Mouse (Mus musculus): ENCODE results near the gene Vav2.

- peak; percentile 93 for TF ChIP-seq CTCF (IDR thresholded peaks at IDR 0.05; ENCODE audit: low read depth)
- no peak for TF ChIP-seq EP300 (IDR thresholded peaks at IDR 0.05; ENCODE audit: low read depth)
Measured at GRCm38 (mm10) chr2:27237342-27237741, 189.5 kb downstream of the Vav2 start.
